Mouse (Mus musculus): ENCODE data around the gene Ralgapa2. TPM values are rescaled to one million over a fixed set of nuclear protein-coding genes. Genes with fewer than 3 reads are reported as not detected.
"Not testable (repeated sequence)": the region's sequence is repeated elsewhere in the genome, so short reads cannot be mapped to it uniquely, and the experiment has no call there.

Gene Ralgapa2
- total RNA-seq, 2 experiments from 2014 or later = 20.3 to 22.5 TPM

GRCm38 (mm10) chr2:146500067-146500466 is 12.1 kb downstream of the Ralgapa2 start:
- no peak for DNase-seq (ENCODE audit: low spot score in 2 of 2)

GRCm38 (mm10) chr2:146499111-146499510 is 13.0 kb downstream of the Ralgapa2 start:
- DNase-seq (ENCODE audit: low spot score in 2 of 2) = no peak

- no peak for DNase-seq (ENCODE audit: low spot score in 2 of 2)
Measured at GRCm38 (mm10) chr2:146498298-146498697, 13.8 kb downstream of the Ralgapa2 start.

GRCm38 (mm10) chr2:146496995-146497394 is 15.1 kb downstream of the Ralgapa2 start:
- DNase-seq (ENCODE audit: low spot score in 2 of 2) = no peak

GRCm38 (mm10) chr2:146495781-146496180 is 16.4 kb downstream of the Ralgapa2 start:
- DNase-seq (ENCODE audit: low spot score in 2 of 2) = peak in 1 of 2 experiments; percentile 33

GRCm38 (mm10) chr2:146493354-146493946 is 18.7 kb downstream of the Ralgapa2 start:
- no peak for DNase-seq (ENCODE audit: low spot score in 2 of 2)

GRCm38 (mm10) chr2:146491830-146492610 is 20.1 kb downstream of the Ralgapa2 start:
- DNase-seq (ENCODE audit: low spot score in 2 of 2) = no peak

GRCm38 (mm10) chr2:146490926-146491325 is 21.2 kb downstream of the Ralgapa2 start:
- DNase-seq (ENCODE audit: low spot score in 2 of 2) = no peak

GRCm38 (mm10) chr2:146488291-146488690 is 23.9 kb downstream of the Ralgapa2 start:
- no peak for DNase-seq (ENCODE audit: low spot score in 2 of 2)

- no peak for DNase-seq (ENCODE audit: low spot score in 2 of 2)
Measured at GRCm38 (mm10) chr2:146482859-146483258, 29.3 kb downstream of the Ralgapa2 start.

GRCm38 (mm10) chr2:146477491-146477890 is 34.7 kb downstream of the Ralgapa2 start:
- no peak for DNase-seq (ENCODE audit: low spot score in 2 of 2)

- DNase-seq (ENCODE audit: low spot score in 2 of 2) = no peak
Measured at GRCm38 (mm10) chr2:146476428-146476972, 35.6 kb downstream of the Ralgapa2 start.

- DNase-seq (ENCODE audit: low spot score in 2 of 2) = no peak
Measured at GRCm38 (mm10) chr2:146476001-146476400, 36.1 kb downstream of the Ralgapa2 start.

GRCm38 (mm10) chr2:146470947-146471346 is 41.2 kb downstream of the Ralgapa2 start:
- no peak for DNase-seq (ENCODE audit: low spot score in 2 of 2)

GRCm38 (mm10) chr2:146469707-146470420 is 42.3 kb downstream of the Ralgapa2 start:
- peak in 1 of 2 experiments; percentile 68 for DNase-seq (ENCODE audit: low spot score in 2 of 2)

GRCm38 (mm10) chr2:146468898-146469297 is 43.2 kb downstream of the Ralgapa2 start:
- DNase-seq (ENCODE audit: low spot score in 2 of 2) = no peak

GRCm38 (mm10) chr2:146468016-146468415 is 44.1 kb downstream of the Ralgapa2 start:
- DNase-seq (ENCODE audit: low spot score in 2 of 2) = no peak

GRCm38 (mm10) chr2:146466811-146467210 is 45.3 kb downstream of the Ralgapa2 start:
- DNase-seq (ENCODE audit: low spot score in 2 of 2) = not testable (repeated sequence)

- DNase-seq (ENCODE audit: low spot score in 2 of 2) = no peak
Measured at GRCm38 (mm10) chr2:146457494-146457893, 54.6 kb downstream of the Ralgapa2 start.

GRCm38 (mm10) chr2:146456612-146457011 is 55.5 kb downstream of the Ralgapa2 start:
- DNase-seq (ENCODE audit: low spot score in 2 of 2) = no peak

GRCm38 (mm10) chr2:146456062-146456461 is 56.1 kb downstream of the Ralgapa2 start:
- DNase-seq (ENCODE audit: low spot score in 2 of 2) = no peak

- no peak for DNase-seq (ENCODE audit: low spot score in 2 of 2)
Measured at GRCm38 (mm10) chr2:146444009-146444408, 68.1 kb downstream of the Ralgapa2 start.

All from layer of hippocampus, postnatal 14 days (tissue).